Mouse (Mus musculus) forebrain, embryonic 12.5 days (tissue): ENCODE measurements around the gene Acsf3. TPM values are rescaled to one million over a fixed set of nuclear protein-coding genes. Genes with fewer than 3 reads are reported as not detected.

Experiments
- ATAC-seq: fragments of 200-750 bp; cut with Nextera tagmentation; 2 replicates; pipeline ENCODE4 v1.8.0; 2017; ENCODE audit warnings: moderate TSS enrichment; ENCODE audit not compliant: low FRiP score
- H3K27ac ChIP-seq: fragments of 300-500 bp; sonication (generic); 2 replicates; pipeline ENCODE4 v1.5.1; 2016; ENCODE audit warnings: mild to moderate bottlenecking
- H3K27me3 ChIP-seq: fragments of 300-500 bp; sonication (generic); 2 replicates; pipeline ENCODE4 v1.6.1; 2016; ENCODE audit warnings: mild to moderate bottlenecking
- H3K36me3 ChIP-seq: fragments of 300-500 bp; sonication (generic); replicated peaks from 2 replicates; pipeline ENCODE4 v1.6.1; 2016; ENCODE audit warnings: mild to moderate bottlenecking
- H3K4me1 ChIP-seq: fragments of 300-500 bp; sonication (generic); 2 replicates; pipeline ENCODE4 v1.6.1; 2016
- H3K4me2 ChIP-seq: fragments of 300-500 bp; sonication (generic); 2 replicates; pipeline ENCODE4 v1.6.1; 2016; ENCODE audit warnings: mild to moderate bottlenecking, moderate library complexity
- H3K4me3 ChIP-seq: fragments of 300-500 bp; sonication (generic); replicated peaks from 2 replicates; pipeline ENCODE4 v1.5.1; 2016; ENCODE audit warnings: mild to moderate bottlenecking
- H3K9ac ChIP-seq: fragments of 300-500 bp; sonication (generic); 2 replicates; pipeline ENCODE4 v1.6.1; 2016; ENCODE audit warnings: mild to moderate bottlenecking
- H3K9me3 ChIP-seq: fragments of 300-500 bp; sonication (generic); 2 replicates; pipeline ENCODE4 v1.6.1; 2016
- WGBS: fragments of 180-500 bp; shearing (Covaris S2); methylation state at CpG from one replicate; pipeline ENCODE4 v1.1.7; 2016; 5-methylcytosine and 5-hydroxymethylcytosine counted together
- polyA plus RNA-seq: library from polyadenylated mRNA; unstranded; fragments of >200 nt; fragmentation: Nextera tagmentation; extraction: Ambion mirVana; gene quantifications from 2 replicates; pipeline ENCODE4 v1.2.1, GENCODE M21; 2016

Gene Acsf3
- polyA plus RNA-seq, 1 experiment from 2014 or later, result 17.3 TPM

DNA sequence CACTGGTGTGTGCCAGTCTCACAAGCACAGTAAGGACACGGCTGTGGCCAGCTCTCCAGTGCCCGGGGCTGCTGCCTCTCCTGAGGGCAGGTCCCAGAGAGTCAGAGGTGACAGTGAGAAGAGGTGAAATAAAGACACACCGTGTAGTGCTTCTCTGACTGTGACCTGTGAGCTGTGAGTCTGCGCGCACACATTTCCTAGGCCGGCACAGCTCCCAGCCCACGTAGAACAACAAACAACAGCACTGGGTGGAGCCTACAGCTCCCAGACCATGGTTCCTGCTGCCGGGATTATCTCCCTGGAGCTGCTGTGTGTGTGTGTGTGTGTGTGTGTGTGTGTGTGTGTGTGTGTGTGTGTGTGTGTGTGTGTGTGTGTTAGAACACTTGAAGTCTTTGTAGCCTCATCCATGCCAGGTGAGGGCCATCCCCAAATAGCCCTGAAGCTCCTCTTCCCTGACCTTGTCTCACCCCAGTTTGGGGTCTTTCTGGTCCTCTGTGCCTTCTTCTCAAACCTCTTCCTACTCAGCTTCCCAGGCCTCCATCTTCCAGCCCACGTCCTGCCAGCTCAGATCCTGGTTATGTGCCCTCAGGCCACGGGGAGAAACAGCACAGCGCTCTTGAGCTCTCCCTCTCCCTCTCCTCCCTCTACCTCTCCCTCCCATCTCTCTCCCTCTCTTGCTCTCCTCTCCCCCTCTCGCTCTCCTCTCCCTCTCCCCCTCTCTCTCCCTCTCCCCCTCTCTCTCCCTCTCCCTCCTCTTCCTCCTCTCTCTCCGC lies 42.6 kb downstream of the Acsf3 start:
- peak overlapping the region; percentile 50; the same call in 1 of the 2 replicates for H3K27ac ChIP-seq
- H3K4me1 ChIP-seq, result peaks cover 44% of the 10 kb centered on the region
- H3K9me3 ChIP-seq, result no peaks in the 10 kb centered on the region
- H3K4me3 ChIP-seq, result no peak overlapping the region
- ATAC-seq, result 0 out of 2 replicates have a peak, but pooled peaks have one; percentile 37
- H3K9ac ChIP-seq, result 0 out of 2 replicates have a peak overlapping the region, but pooled peaks have one; percentile 7
- H3K27me3 ChIP-seq, result peaks cover 24% of the 10 kb centered on the region
- H3K4me2 ChIP-seq, result no peak overlapping the region
- H3K36me3 ChIP-seq, result 0 out of 2 replicates have a peak, but pooled peaks cover 6% of the 10 kb centered on the region
- 37% methylated on average over 13 of the region's 13 CpGs for WGBS

- H3K27ac ChIP-seq, result no peak overlapping the region
- H3K9me3 ChIP-seq, result no peaks in the 10 kb centered on the region
- no peaks in the 10 kb centered on the region for H3K36me3 ChIP-seq
- peaks cover 17% of the 10 kb centered on the region for H3K27me3 ChIP-seq
- ATAC-seq, result no peak
- no peak overlapping the region for H3K4me3 ChIP-seq
- H3K4me1 ChIP-seq, result peaks cover 26% of the 10 kb centered on the region
- 86% methylated on average over 11 of the region's 11 CpGs for WGBS
- H3K4me2 ChIP-seq, result no peak overlapping the region
- no peak overlapping the region for H3K9ac ChIP-seq
These were observed 44.5 kb downstream of the Acsf3 start for GRCm38 (mm10) chr8:122819776-122820175.

DNA sequence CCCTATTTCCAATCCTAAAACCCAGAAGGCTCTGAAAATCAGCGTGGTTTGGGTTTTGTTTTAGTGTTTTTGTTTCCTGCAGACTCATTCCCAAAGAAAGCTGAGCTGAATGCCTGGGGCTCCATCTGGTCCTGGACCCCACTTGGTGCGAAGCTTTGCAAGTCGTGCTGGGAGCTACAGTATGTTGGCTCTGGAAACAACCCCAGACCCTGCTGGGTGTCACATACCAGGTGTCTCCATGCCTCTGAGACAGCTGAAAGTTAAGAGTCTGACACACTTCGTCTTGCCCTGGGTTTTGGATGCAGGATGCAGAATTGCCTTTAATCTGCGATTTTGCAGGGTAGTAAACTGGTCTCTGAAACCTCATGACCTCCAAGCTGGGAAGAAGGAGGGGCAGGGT lies 49.3 kb downstream of the Acsf3 start:
- Histone ChIP-seq H3K9ac (no peak overlapping the region), H3K27ac (0 out of 2 replicates have a peak overlapping the region, but pooled peaks have one; percentile 46), H3K27me3 (peaks cover 12% of the 10 kb centered on the region; the same call in 1 of the 2 replicates), H3K4me1 (peaks cover 12% of the 10 kb centered on the region), H3K4me2 (no peak overlapping the region), H3K36me3 (no peaks in the 10 kb centered on the region), H3K9me3 (no peaks in the 10 kb centered on the region), H3K4me3 (no peak overlapping the region)
- WGBS, result 42% methylated on average over 5 of the region's 5 CpGs
- no peak for ATAC-seq

- H3K36me3 ChIP-seq, result no peaks in the 10 kb centered on the region
- ATAC-seq, result no peak
- no peak overlapping the region for H3K4me2 ChIP-seq
- no peaks in the 10 kb centered on the region for H3K9me3 ChIP-seq
- H3K9ac ChIP-seq, result no peak overlapping the region
- 78% methylated on average over 9 of the region's 9 CpGs for WGBS
- H3K27me3 ChIP-seq, result peaks cover 12% of the 10 kb centered on the region; the same call in 1 of the 2 replicates
- no peak overlapping the region for H3K4me3 ChIP-seq
- peaks cover 12% of the 10 kb centered on the region for H3K4me1 ChIP-seq
- H3K27ac ChIP-seq, result no peak overlapping the region
These were observed 49.7 kb downstream of the Acsf3 start for GRCm38 (mm10) chr8:122824986-122825385.

GRCm38 (mm10) chr8:122825408-122825807 lies 50.1 kb downstream of the Acsf3 start:
- H3K4me2 ChIP-seq, result no peak overlapping the region
- no peaks in the 10 kb centered on the region for H3K36me3 ChIP-seq
- peaks cover 12% of the 10 kb centered on the region; the same call in 1 of the 2 replicates for H3K27me3 ChIP-seq
- peaks cover 15% of the 10 kb centered on the region for H3K4me1 ChIP-seq
- H3K27ac ChIP-seq, result no peak overlapping the region
- H3K9ac ChIP-seq, result no peak overlapping the region
- no peaks in the 10 kb centered on the region for H3K9me3 ChIP-seq
- ATAC-seq, result no peak
- H3K4me3 ChIP-seq, result no peak overlapping the region
- 72% methylated on average over 8 of the region's 8 CpGs for WGBS

- 87% methylated on average over 3 of the region's 3 CpGs for WGBS
- H3K4me3 ChIP-seq, result no peak overlapping the region
These were observed 54.1 kb downstream of the Acsf3 start for GRCm38 (mm10) chr8:122829396-122829795.

GRCm38 (mm10) chr8:122830349-122831061 lies 55.2 kb downstream of the Acsf3 start:
- Histone ChIP-seq H3K4me3 (no peak overlapping the region), H3K27me3 (peaks cover 16% of the 10 kb centered on the region; the same call in 1 of the 2 replicates), H3K9ac (no peak overlapping the region), H3K4me1 (peaks cover 15% of the 10 kb centered on the region), H3K9me3 (no peaks in the 10 kb centered on the region), H3K36me3 (no peaks in the 10 kb centered on the region), H3K4me2 (no peak overlapping the region), H3K27ac (no peak overlapping the region)
- 44% methylated on average over 8 of the region's 8 CpGs for WGBS
- ATAC-seq, result peak; percentile 83

More at GRCm38 (mm10) chr8:122829396-122829795, 54.1 kb downstream of the Acsf3 start:
- H3K9ac ChIP-seq, result no peak overlapping the region
- no peaks in the 10 kb centered on the region for H3K36me3 ChIP-seq
- H3K9me3 ChIP-seq, result no peaks in the 10 kb centered on the region
- H3K27ac ChIP-seq, result no peak overlapping the region
- H3K27me3 ChIP-seq, result peaks cover 16% of the 10 kb centered on the region; the same call in 1 of the 2 replicates
- H3K4me2 ChIP-seq, result no peak overlapping the region
- no peak for ATAC-seq
- peaks cover 15% of the 10 kb centered on the region for H3K4me1 ChIP-seq

- Histone ChIP-seq H3K36me3 (no peaks in the 10 kb centered on the region), H3K9ac (no peak overlapping the region), H3K9me3 (no peaks in the 10 kb centered on the region), H3K27me3 (peaks cover 4% of the 10 kb centered on the region; the same call in 1 of the 2 replicates), H3K4me3 (no peak overlapping the region), H3K4me2 (no peak overlapping the region), H3K4me1 (peaks cover 3% of the 10 kb centered on the region; the same call in 1 of the 2 replicates), H3K27ac (no peak overlapping the region)
- 86% methylated on average over 8 of the region's 8 CpGs for WGBS
- ATAC-seq, result no peak
These were observed 59.1 kb downstream of the Acsf3 start for GRCm38 (mm10) chr8:122834416-122834815.

DNA sequence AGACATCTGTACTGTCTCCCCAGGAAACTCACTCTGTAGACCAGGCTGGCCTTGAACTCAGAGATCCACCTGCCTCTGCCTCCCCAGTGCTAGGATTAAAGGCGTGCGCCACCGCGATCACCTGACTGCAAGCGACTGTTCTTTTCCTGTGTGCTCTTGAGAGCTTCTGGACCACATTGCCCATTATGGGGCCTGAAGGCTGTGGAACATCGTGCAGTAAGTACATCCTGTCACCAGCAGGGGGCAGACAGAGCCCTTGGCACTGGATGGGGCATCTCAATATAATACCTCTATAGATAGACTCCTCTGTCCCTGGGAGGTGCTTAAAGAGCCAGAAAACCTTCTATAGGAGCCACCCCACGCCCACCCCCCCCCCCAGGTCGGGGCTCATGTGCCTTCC lies 59.7 kb downstream of the Acsf3 start:
- Histone ChIP-seq H3K36me3 (no peaks in the 10 kb centered on the region), H3K4me3 (no peak overlapping the region), H3K4me2 (no peak overlapping the region), H3K27me3 (peaks cover 4% of the 10 kb centered on the region; the same call in 1 of the 2 replicates), H3K4me1 (peaks cover 3% of the 10 kb centered on the region; the same call in 1 of the 2 replicates), H3K27ac (no peak overlapping the region), H3K9ac (no peak overlapping the region), H3K9me3 (no peaks in the 10 kb centered on the region)
- ATAC-seq, result 0 out of 2 replicates have a peak, but pooled peaks have one; percentile 49
- 24% methylated on average over 8 of the region's 8 CpGs for WGBS

DNA sequence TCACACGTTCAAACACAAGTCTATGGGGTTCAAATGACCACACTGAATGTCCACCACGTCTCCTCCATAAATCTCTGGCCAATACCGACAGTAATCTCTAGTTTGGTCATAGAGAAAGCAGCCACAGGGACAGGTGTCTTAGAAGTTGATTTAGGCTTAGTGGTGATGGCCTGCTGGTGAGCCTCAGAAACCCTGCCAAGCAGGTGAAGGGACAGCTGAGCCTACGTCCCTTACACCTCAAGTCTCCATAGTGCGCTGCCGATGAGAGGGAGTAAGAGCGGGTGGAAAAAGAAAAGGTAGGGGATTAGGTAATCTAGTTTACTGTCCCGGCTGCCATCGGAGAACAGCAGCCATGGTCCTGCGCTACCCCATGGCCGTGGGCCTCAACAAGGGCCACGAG lies 60.9 kb downstream of the Acsf3 start:
- Histone ChIP-seq H3K4me1 (no peaks in the 10 kb centered on the region), H3K36me3 (no peaks in the 10 kb centered on the region), H3K4me3 (no peak overlapping the region), H3K9me3 (no peaks in the 10 kb centered on the region), H3K27ac (no peak overlapping the region), H3K9ac (no peak overlapping the region), H3K27me3 (peaks cover 4% of the 10 kb centered on the region; the same call in 1 of the 2 replicates), H3K4me2 (no peak overlapping the region)
- no peak for ATAC-seq
- 87% methylated on average over 12 of the region's 12 CpGs for WGBS

- H3K4me1 ChIP-seq, result no peaks in the 10 kb centered on the region
- WGBS, result 94% methylated on average over 13 of the region's 13 CpGs
- H3K4me2 ChIP-seq, result no peak overlapping the region
- H3K27me3 ChIP-seq, result peaks cover 4% of the 10 kb centered on the region; the same call in 1 of the 2 replicates
- no peaks in the 10 kb centered on the region for H3K36me3 ChIP-seq
- no peak overlapping the region for H3K9ac ChIP-seq
- H3K27ac ChIP-seq, result no peak overlapping the region
- no peak for ATAC-seq
- no peaks in the 10 kb centered on the region for H3K9me3 ChIP-seq
- no peak overlapping the region for H3K4me3 ChIP-seq
These were observed 61.4 kb downstream of the Acsf3 start for GRCm38 (mm10) chr8:122836696-122837095.

DNA sequence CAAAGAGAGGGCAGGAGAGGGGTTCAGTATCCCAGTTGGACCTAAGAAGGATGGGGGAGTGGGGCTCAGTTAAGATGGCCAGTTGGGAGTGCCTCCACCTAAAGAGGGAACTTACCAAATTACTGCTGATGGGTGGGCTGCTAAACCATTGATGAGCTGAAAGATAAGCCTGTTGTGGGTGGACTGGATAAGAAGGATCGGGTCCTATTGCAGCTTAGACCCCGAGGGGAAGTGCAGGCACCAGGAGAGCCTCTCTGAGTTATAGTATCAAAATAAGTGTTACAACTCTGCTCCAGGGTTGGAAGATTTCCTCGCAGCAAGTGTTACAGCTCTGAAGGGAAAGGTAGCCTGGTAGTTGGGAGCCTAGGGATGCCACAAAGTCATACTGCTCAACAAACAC lies 68.9 kb downstream of the Acsf3 start:
- Histone ChIP-seq H3K9me3 (no peaks in the 10 kb centered on the region), H3K4me3 (no peak overlapping the region), H3K27ac (no peak overlapping the region), H3K4me1 (peaks cover 5% of the 10 kb centered on the region; the same call in 1 of the 2 replicates), H3K36me3 (no peaks in the 10 kb centered on the region), H3K27me3 (peaks cover 10% of the 10 kb centered on the region; the same call in 1 of the 2 replicates), H3K4me2 (no peak overlapping the region), H3K9ac (no peak overlapping the region)
- no peak for ATAC-seq
- WGBS, result 78% methylated on average over 3 of the region's 3 CpGs
